Mouse (Mus musculus) brain, embryonic 14.5 days (tissue): Measurements from ENCODE around the gene Galc. TPM values are rescaled to one million over a fixed set of nuclear protein-coding genes. Genes with fewer than 3 reads are reported as not detected.

Source experiments
- DNase-seq: peaks from one replicate; pipeline ENCODE4 v3.0.0-alpha.2; 2011; ENCODE audit warnings: low read depth
- CTCF ChIP-seq: fragments of 200-500 bp; IDR thresholded peaks from 2 replicates; pipeline ENCODE4 v1.5.1; 2012; ENCODE audit warnings: inconsistent platforms, mild to moderate bottlenecking, moderate library complexity, borderline replicate concordance; ENCODE audit not compliant: insufficient read depth, insufficient read length; ENCODE audit errors: extremely low read depth
- POLR2A ChIP-seq: fragments of 200-500 bp; IDR thresholded peaks from 2 replicates; pipeline ENCODE4 v1.6.1; 2012; ENCODE audit warnings: mild to moderate bottlenecking, inconsistent platforms, borderline replicate concordance; ENCODE audit not compliant: poor library complexity, insufficient read depth, insufficient read length, severe bottlenecking; ENCODE audit errors: extremely low read depth
- polyA plus RNA-seq: library from polyadenylated mRNA; depleted of rRNA; stranded (reverse); fragments of >200 nt; gene quantifications from 2 replicates; pipeline ENCODE4 v1.2.3, GENCODE M21; 2012; rRNA removed

The Galc gene
- 21.6 and 22.8 TPM in 2 replicates for polyA plus RNA-seq

GRCm38 (mm10) chr12:98258845-98259517 is at the start of gene Galc:
Gene Galc, minus strand, starts transcription at chr12:98259459.
- peak; percentile 65 for TF ChIP-seq POLR2A
- no peak for TF ChIP-seq CTCF
- DNase-seq, result peak; percentile 95

- no peak for TF ChIP-seq CTCF
- TF ChIP-seq POLR2A, result no peak
- no peak for DNase-seq
These were observed 48.1 kb upstream of the Galc start for GRCm38 (mm10) chr12:98307179-98307915.

GRCm38 (mm10) chr12:98303013-98303412 is 43.8 kb upstream of the Galc start:
- TF ChIP-seq POLR2A (no peak), CTCF (no peak)

GRCm38 (mm10) chr12:98301980-98302379 is 42.7 kb upstream of the Galc start:
- no peak for TF ChIP-seq POLR2A
- no peak for TF ChIP-seq CTCF
- no peak for DNase-seq

More at GRCm38 (mm10) chr12:98303013-98303412, 43.8 kb upstream of the Galc start:
- no peak for DNase-seq

- TF ChIP-seq POLR2A (no peak), CTCF (no peak)
- no peak for DNase-seq
These were observed 35.0 kb upstream of the Galc start for GRCm38 (mm10) chr12:98294241-98294640.

- DNase-seq, result no peak
- TF ChIP-seq CTCF (no peak), POLR2A (no peak)
These were observed 33.0 kb upstream of the Galc start for GRCm38 (mm10) chr12:98292278-98292677.

- TF ChIP-seq CTCF (no peak), POLR2A (no peak)
These were observed 31.2 kb upstream of the Galc start for GRCm38 (mm10) chr12:98290475-98290874.

GRCm38 (mm10) chr12:98284477-98284876 is 25.2 kb upstream of the Galc start:
- TF ChIP-seq CTCF (no peak), POLR2A (no peak)
- DNase-seq, result no peak

More at GRCm38 (mm10) chr12:98290475-98290874, 31.2 kb upstream of the Galc start:
- DNase-seq, result no peak

- TF ChIP-seq CTCF (no peak; the same call in 1 of the 2 replicates), POLR2A (no peak)
- no peak for DNase-seq
These were observed 24.2 kb upstream of the Galc start for GRCm38 (mm10) chr12:98283487-98283860.

GRCm38 (mm10) chr12:98282776-98283486 is 23.7 kb upstream of the Galc start:
- no peak for DNase-seq
- TF ChIP-seq POLR2A (no peak), CTCF (no peak)

- DNase-seq, result no peak
- no peak for TF ChIP-seq POLR2A
- TF ChIP-seq CTCF, result no peak
These were observed 21.7 kb upstream of the Galc start for GRCm38 (mm10) chr12:98280996-98281395.

- TF ChIP-seq CTCF, result peak; percentile 80; the same call in 1 of the 2 replicates
- TF ChIP-seq POLR2A, result no peak
- peak; percentile 86 for DNase-seq
These were observed 21.3 kb upstream of the Galc start for GRCm38 (mm10) chr12:98280530-98280929.
